Mouse (Mus musculus) telencephalon, adult 2 months (tissue): ENCODE data around the gene Mbtps1.
A peak's percentile ranks its signal among the peaks of the same experiment; 100 is the strongest.

Experiments used
- DNase-seq: peaks from one replicate; pipeline ENCODE4 v3.0.0-alpha.2; 2011; ENCODE audit warnings: low read depth, low spot score

Mbtps1 gene

GRCm38 (mm10) chr8:119558603-119559401 is at the start of gene Mbtps1:
Gene Mbtps1, minus strand, starts transcription at chr8:119558735.
- DNase-seq, result peak; percentile 93

GRCm38 (mm10) chr8:119606224-119606623 is 47.7 kb upstream of the Mbtps1 start:
- no peak for DNase-seq

- DNase-seq, result peak; percentile 85
Observed at GRCm38 (mm10) chr8:119604996-119605395, 46.5 kb upstream of the Mbtps1 start, which contains the start of gene Taf1c. Gene Taf1c, minus strand, starts transcription at chr8:119605222.

- DNase-seq, result no peak
Observed at GRCm38 (mm10) chr8:119604398-119604803, 45.9 kb upstream of the Mbtps1 start.

- no peak for DNase-seq
Observed at GRCm38 (mm10) chr8:119603771-119604170, 45.2 kb upstream of the Mbtps1 start.

- no peak for DNase-seq
Observed at GRCm38 (mm10) chr8:119591456-119591855, 32.9 kb upstream of the Mbtps1 start.

- no peak for DNase-seq
Observed at GRCm38 (mm10) chr8:119590348-119590747, 31.8 kb upstream of the Mbtps1 start.

GRCm38 (mm10) chr8:119588844-119589243 is 30.3 kb upstream of the Mbtps1 start:
- DNase-seq, result no peak

GRCm38 (mm10) chr8:119588321-119588720 is 29.8 kb upstream of the Mbtps1 start:
- DNase-seq, result no peak

GRCm38 (mm10) chr8:119585901-119586300 is 27.4 kb upstream of the Mbtps1 start:
- no peak for DNase-seq

- DNase-seq, result no peak
Observed at GRCm38 (mm10) chr8:119580441-119581161, 22.1 kb upstream of the Mbtps1 start.

- DNase-seq, result no peak
Observed at GRCm38 (mm10) chr8:119579096-119579495, 20.6 kb upstream of the Mbtps1 start.

GRCm38 (mm10) chr8:119575366-119575726 is 16.8 kb upstream of the Mbtps1 start:
- no peak for DNase-seq

- peak; percentile 67 for DNase-seq
Observed at GRCm38 (mm10) chr8:119574437-119575365, 16.2 kb upstream of the Mbtps1 start, which contains the start of the genes Hsdl1 and Dnaaf1. Gene Hsdl1, minus strand, starts transcription at chr8:119575183. Gene Dnaaf1, plus strand, starts transcription at chr8:119575235.

GRCm38 (mm10) chr8:119572411-119572810 is 13.9 kb upstream of the Mbtps1 start:
- no peak for DNase-seq

- DNase-seq, result no peak
Observed at GRCm38 (mm10) chr8:119571135-119571534, 12.6 kb upstream of the Mbtps1 start.

GRCm38 (mm10) chr8:119569881-119570280 is 11.3 kb upstream of the Mbtps1 start:
- no peak for DNase-seq

GRCm38 (mm10) chr8:119568951-119569350 is 10.4 kb upstream of the Mbtps1 start:
- DNase-seq, result no peak

GRCm38 (mm10) chr8:119568251-119568650 is 9.7 kb upstream of the Mbtps1 start:
- DNase-seq, result no peak

GRCm38 (mm10) chr8:119566367-119566766 is 7.8 kb upstream of the Mbtps1 start:
- no peak for DNase-seq

- no peak for DNase-seq
Observed at GRCm38 (mm10) chr8:119563849-119564251, 5.3 kb upstream of the Mbtps1 start.

GRCm38 (mm10) chr8:119559402-119559720 is 826 bp upstream of the Mbtps1 start:
- DNase-seq, result no peak
